Mouse (Mus musculus) mouse trophoblast stem cell (cell line): ENCODE measurements around the gene Mtr.

Experiments used
- in situ Hi-C, 2 experiments: fragments of 300-500 bp; cut with MseI, MboI; formaldehyde crosslinking; loops; 2 replicates in 1 of 2; 3 replicates in 1 of 2; pipeline ENCODE4 v1.15.1; 2025

The Mtr gene

DNA sequence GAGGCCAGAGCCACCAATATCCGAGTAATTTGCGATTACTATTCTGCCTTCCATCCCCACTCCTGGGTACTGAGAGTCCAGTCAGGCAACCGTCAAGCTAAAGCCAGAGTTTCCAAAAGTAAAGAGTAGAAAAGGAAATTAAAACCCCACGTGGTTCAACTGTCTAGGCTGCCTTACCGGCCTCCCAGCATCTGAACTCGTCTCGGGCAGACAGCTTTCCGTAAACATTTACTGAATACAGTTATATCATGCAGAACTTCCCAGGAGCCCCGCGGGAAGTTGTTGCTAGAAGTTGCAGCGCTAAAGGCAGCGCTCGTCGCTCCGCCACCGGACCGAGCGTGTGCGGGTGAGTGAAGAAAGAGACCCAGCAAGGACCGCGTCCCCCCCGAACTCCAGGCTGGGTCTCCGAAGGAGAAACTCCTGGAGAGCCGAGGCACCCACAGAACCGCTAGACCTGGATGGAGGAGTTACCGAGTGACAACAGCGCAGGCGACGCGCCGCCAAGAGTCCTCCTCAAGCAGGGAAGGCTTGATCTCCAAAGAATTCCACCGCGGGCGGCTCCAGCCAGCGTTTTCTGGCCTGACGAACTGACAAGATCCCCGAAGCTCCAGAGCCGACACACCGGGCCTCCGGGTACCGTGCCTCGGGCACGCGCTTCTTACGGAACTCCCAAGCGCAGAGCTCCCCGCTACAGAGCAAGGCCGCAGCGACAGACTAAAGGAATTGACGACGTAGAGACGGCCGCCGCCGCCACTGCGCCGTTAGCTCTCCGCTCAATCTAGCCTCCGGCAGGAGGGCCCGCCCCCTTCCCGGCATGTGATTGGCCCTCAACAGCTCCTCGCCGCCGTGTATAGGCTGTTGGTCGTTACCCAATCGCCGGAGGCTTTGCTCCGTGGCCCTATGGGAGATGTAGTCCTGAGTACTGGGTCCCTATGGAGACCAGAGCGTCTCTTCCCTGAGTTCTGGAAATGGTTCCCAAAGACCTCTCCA lies at the start of gene Mtr:
TSS of gene Mtr (minus strand) at position 723 of the 990 bp plus-strand sequence.
- in situ Hi-C loops: no loop called here

- in situ Hi-C loops: no loop called here
These were observed 49.4 kb upstream of the Mtr start for GRCm38 (mm10) chr13:12307286-12307685.

- in situ Hi-C loops: no loop called here
These were observed 47.6 kb upstream of the Mtr start for GRCm38 (mm10) chr13:12305540-12305939.

DNA sequence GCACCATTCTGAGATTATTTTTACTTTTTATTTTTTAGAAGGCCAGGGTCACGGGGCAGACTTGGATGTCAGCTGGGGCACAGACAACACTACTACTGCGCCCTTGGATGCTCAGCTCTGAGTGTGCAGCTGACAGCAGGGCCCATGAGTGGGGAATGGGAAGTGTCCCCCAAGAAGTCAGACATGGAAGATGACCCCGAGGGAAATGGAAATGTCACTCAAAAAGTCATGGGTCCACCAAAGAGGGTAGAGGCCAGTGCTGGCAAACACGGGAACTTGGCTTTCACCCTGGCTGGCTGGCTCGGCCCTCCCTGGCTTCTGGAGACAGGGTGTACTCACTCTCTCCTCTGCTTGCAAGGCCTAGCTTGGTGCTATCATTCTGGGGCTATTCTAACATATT lies 47.1 kb upstream of the Mtr start:
- in situ Hi-C loops: no loop called here

GRCm38 (mm10) chr13:12297777-12298176 lies 39.9 kb upstream of the Mtr start:
- in situ Hi-C loops: loop anchor here (5.0 to 10.0 kb wide), 2 partner anchors 85 to 87 kb away; no protein-coding TSS in a partner anchor

DNA sequence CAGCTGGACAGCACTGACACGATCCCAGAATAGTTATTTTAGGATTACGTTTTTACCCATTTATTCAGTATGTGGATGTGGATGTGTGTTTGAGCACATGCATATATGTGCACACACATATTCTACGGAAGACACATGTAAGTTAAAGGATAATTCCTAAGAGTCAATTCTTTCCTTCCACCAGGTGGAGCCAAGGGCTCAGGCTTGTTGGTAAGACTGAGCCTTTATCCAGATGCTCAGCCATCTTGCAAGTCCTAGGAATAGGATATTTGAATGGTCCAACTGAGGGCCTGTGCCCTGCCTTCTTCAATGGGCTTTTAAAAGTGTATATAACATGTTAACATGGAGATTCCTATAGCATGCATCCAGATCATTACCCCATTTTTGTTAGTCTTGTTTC lies 38.8 kb upstream of the Mtr start:
- in situ Hi-C loops: loop anchor here (5.0 to 10.0 kb wide), 2 partner anchors 86 to 88 kb away; no protein-coding TSS in a partner anchor

GRCm38 (mm10) chr13:12293810-12294209 lies 35.9 kb upstream of the Mtr start:
- in situ Hi-C loops: loop anchor here in 1 of 2 experiments (10.0 kb wide), 1 partner anchor 91 kb away; no protein-coding TSS in a partner anchor

- in situ Hi-C loops: loop anchor here in 1 of 2 experiments (10.0 kb wide), 1 partner anchor 94 kb away; no protein-coding TSS in a partner anchor
These were observed 32.8 kb upstream of the Mtr start for GRCm38 (mm10) chr13:12290700-12291099.

GRCm38 (mm10) chr13:12284528-12284927 lies 26.6 kb upstream of the Mtr start:
- in situ Hi-C loops: no loop called here

DNA sequence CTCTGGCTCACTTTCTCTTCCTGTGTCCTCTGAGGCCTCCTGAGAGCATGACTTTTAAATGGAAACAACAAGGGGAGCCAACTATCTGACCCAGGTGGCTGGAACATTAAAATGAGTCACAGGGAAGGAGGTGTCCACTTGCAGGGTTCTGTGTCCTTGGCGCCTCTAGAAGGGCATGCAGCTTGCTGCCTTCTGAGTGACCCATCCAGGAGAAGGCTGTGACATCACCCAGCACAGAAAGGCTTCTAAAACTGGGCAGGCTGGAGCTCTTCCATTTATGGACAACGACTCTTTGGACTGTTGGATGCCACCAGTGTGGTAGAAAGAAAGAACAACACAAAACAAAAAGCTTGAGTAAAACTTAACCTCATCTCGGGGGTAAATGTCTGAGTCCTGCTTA lies 25.9 kb upstream of the Mtr start:
- in situ Hi-C loops: no loop called here

DNA sequence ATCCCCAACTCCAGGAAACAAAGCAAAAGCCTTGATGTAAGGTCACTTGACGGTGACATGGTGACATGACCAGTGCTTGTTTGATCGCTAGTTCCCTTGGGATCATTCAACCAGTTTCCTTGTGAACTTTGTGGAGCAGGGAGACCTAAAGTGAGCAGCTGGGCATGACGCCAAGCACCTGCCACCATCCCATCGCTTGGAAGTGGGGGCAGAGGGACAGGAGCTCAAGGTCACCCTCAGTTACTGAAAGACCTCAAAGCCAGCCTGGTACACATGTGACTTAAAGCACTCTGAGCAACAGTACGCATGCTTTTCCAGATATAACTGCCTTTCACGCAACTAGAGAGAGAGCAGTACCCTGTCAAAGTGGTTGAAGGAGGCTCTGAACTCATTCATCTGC lies 16.8 kb upstream of the Mtr start:
- in situ Hi-C loops: no loop called here

GRCm38 (mm10) chr13:12274220-12274619 lies 16.3 kb upstream of the Mtr start:
- in situ Hi-C loops: no loop called here

GRCm38 (mm10) chr13:12272953-12273352 lies 15.0 kb upstream of the Mtr start:
- in situ Hi-C loops: no loop called here

- in situ Hi-C loops: no loop called here
These were observed 10.1 kb upstream of the Mtr start for GRCm38 (mm10) chr13:12267971-12268370.

DNA sequence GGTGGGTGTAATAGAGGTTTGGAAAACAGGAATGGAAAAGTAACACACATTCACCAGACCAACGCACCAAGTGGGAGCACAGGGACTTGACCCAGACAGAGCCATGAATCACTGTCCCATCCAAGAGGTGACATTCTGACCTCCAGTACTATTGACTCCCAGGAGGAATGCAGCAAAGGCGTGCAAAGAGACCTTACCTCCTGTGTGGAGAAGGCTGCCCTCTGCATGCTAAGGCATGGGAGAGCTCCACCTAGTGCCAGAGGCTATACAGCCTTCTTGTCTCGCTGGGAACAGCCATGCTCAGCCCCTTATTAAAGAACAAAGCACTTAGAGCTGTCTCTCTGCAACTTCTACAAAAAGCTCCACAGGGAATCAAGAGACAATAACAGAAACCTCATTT lies 9.2 kb upstream of the Mtr start:
- in situ Hi-C loops: no loop called here

GRCm38 (mm10) chr13:12263996-12264395 lies 6.1 kb upstream of the Mtr start:
- in situ Hi-C loops: no loop called here

DNA sequence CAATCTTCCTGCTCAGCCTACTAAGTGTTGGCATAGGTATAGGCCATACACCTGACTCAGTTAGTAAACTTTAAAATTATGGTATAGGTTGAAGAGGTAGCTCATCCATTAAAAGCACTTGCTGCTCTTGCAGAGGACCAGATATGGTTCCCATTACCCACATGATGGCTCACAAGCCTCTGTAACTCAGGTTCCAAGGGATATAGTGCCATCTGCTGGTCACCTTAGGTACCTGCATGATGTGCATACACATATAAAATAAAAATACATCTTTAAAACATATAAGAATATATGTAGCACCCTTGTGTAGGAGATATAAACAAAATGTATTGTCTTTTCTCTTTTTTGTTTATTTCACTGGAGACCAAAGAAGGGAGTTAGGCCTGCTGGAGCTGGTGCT lies 3.6 kb upstream of the Mtr start:
- in situ Hi-C loops: no loop called here

DNA sequence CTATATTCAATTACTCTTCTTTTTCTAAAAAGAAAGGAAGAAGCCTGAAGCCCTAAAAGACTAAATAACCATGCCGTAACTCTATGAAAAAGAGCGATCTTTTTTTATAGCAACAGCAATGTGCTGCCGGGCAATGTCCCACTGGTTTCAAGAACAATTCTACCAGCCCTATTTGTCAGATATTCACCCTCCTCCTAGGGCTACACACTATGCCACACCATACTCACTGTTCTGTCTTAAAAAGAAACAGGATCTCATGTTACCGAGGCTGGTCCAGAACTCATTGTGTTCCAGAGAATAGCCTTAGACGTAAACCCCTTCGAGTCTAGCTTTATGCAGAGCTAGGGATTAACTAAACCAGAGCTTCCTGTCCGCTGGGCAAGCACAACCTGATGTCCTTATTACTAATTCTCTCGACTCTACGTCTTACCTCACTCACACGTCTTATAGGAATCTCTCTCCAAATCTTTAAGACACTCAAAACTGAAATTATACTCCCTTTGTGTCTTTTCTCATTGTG lies 982 bp downstream of the Mtr start:
- in situ Hi-C loops: no loop called here

DNA sequence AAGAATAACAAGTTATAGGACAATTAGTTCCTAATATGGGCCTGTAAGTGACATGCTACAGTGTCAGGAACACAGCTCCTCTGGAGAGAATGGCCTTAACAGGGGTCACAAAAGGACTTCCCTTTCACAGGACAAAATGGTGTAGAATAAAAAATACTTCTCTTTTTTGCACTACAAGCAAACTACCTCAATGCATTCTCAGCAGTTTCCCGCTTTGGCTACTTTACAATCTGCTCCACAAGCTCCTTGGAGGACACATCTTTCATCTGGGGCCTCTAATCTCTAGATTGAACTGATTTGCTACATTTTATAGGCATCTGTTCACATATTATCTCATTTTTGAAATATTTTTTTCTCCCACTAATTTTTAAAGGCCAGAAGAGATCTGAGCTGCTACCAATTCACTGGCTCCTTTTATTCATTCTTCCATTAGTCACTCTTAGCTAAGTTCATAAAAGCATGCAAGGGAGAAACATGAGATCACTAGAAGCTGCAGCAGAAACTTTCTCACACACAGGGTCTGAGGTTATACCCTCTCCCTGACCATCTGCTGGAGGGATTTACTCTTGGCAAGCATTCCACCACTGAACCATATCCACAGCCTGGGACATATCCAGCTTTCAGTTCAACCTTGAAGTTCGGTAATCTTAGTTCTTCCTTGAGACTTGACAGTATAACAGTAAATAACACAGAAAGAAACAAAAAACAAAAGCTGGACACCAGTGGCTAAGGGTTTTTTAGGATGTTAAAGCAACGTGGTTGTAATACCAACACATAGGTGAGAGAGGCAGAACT lies 1.8 kb downstream of the Mtr start:
- in situ Hi-C loops: no loop called here

DNA sequence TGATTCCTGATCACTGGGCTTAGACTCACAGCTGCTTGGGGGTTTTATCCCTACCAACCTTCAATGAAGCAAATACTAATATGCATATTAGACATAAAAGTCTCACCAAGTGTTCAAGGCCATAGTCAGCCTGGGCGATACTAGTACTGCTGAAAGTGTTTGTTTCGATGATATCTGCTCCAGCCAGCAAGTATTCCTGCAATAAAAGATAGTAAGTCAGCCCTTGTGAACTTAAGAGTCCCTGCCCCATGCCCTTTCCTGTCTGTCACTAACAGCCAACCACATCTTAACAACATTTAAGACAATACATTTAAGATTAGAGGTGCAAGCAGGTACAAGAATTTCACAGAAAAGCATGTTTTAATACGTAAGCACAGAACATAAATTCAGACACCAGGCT lies 7.4 kb downstream of the Mtr start:
- in situ Hi-C loops: no loop called here

DNA sequence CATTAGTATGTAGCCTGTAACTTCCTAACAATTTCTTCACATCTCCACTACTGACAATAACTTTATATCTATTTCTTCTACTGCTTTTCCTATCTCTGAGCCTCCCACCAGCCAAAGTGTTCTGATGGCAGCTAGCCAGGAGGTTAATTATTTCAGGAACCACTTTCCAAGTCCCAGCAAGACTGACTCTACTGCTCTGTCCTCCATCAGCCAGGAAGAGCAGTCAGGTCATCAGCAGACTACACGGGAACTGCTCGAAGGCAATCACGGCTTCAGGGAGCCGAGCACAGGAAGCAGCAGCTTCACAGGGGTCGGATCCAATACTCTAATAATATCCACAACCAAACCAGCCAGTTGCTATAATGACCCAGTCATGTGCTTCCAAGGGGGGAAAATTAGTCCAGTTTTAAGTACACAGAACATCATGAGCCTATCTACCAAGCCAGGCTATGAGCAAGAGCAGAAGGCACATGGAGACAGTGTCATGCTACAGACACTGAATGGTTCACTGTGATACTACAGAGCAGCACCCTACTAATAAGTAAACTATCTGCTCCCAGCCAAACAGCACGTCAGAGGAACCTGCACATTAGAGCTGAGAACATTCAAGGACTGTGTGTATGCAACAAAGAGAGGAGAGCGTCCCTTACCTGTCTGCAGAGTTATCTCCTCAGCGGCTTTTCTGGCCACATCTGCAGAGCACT lies 8.6 kb downstream of the Mtr start:
- in situ Hi-C loops: no loop called here
